Mouse (Mus musculus) MEL (cell line): ENCODE measurements around the gene Gpnmb. TPM values are rescaled to one million over a fixed set of nuclear protein-coding genes. Genes with fewer than 3 reads are reported as not detected.

Experiments used
- DNase-seq: peaks from one replicate; pipeline ENCODE4 v3.0.0; 2011; ENCODE audit warnings: low read depth, low spot score
- H3K27ac ChIP-seq: 2 replicates; pipeline ENCODE4 v1.5.1; 2012; ENCODE audit warnings: low read depth, mild to moderate bottlenecking, control low read depth, low read length, moderate library complexity; ENCODE audit not compliant: control insufficient read depth
- H3K27me3 ChIP-seq, 2 experiments: fragments of 150-350 bp in 1 of 2; sonication (generic) in 1 of 2; 2 replicates each; pipeline ENCODE4 v1.6.1; 2012; ENCODE audit warnings: low read length in 2 of 2, mild to moderate bottlenecking in 2 of 2, improper control_type of control experiment in 1 of 2, moderate library complexity in 1 of 2; ENCODE audit not compliant: insufficient read depth in 2 of 2, control insufficient read depth in 1 of 2
- H3K36me3 ChIP-seq, 2 experiments: 2 replicates each; pipeline ENCODE4 v1.6.1; 2012 to 2014; ENCODE audit warnings: low read length in 2 of 2, improper control_type of control experiment in 1 of 2, inconsistent platforms in 1 of 2, mild to moderate bottlenecking in 1 of 2; ENCODE audit not compliant: insufficient read depth in 2 of 2, control insufficient read depth in 1 of 2
- H3K4me1 ChIP-seq, 2 experiments: fragments of 150-350 bp in 1 of 2; sonication (generic) in 1 of 2; 2 replicates each; pipeline ENCODE4 v1.6.1; 2012; ENCODE audit warnings: low read length in 2 of 2, improper control_type of control experiment in 1 of 2, mild to moderate bottlenecking in 1 of 2; ENCODE audit not compliant: insufficient read depth in 2 of 2, control insufficient read depth in 1 of 2
- H3K4me3 ChIP-seq, 2 experiments: fragments of 150-350 bp in 1 of 2; sonication (generic) in 1 of 2; 2 replicates each; pipeline ENCODE4 v1.5.1; 2012; ENCODE audit warnings: low read depth in 2 of 2, low read length in 2 of 2, mild to moderate bottlenecking in 2 of 2, moderate library complexity in 2 of 2, control low read depth in 1 of 2, improper control_type of control experiment in 1 of 2; ENCODE audit not compliant: control insufficient read depth in 1 of 2, insufficient read depth in 1 of 2
- H3K79me2 ChIP-seq: 2 replicates; pipeline ENCODE4 v1.6.1; 2012; ENCODE audit warnings: mild to moderate bottlenecking, low read length, moderate library complexity; ENCODE audit not compliant: control insufficient read depth, poor library complexity, insufficient read depth
- H3K9ac ChIP-seq: 2 replicates; pipeline ENCODE4 v1.6.1; 2012; ENCODE audit warnings: low read depth, mild to moderate bottlenecking, control low read depth, low read length, moderate library complexity; ENCODE audit not compliant: control insufficient read depth, poor library complexity, severe bottlenecking
- H3K9me3 ChIP-seq: fragments of 150-350 bp; sonication (generic); replicated peaks from 2 replicates; pipeline ENCODE4 v1.6.1; 2012; ENCODE audit warnings: mild to moderate bottlenecking, low read length, improper control_type of control experiment, moderate library complexity; ENCODE audit not compliant: insufficient read depth
- CHD1 ChIP-seq: IDR thresholded peaks from 2 replicates; pipeline ENCODE4 v1.6.1; 2012; ENCODE audit warnings: low read depth, mild to moderate bottlenecking, inconsistent platforms, low read length, improper control_type of control experiment
- CHD2 ChIP-seq: IDR thresholded peaks from 2 replicates; pipeline ENCODE4 v1.6.1; 2011; ENCODE audit warnings: low read length, improper control_type of control experiment
- CTCF ChIP-seq, 3 experiments: IDR thresholded peaks in 2 of 3; conservative IDR thresholded peaks in 1 of 3; 2 replicates each; pipeline ENCODE4 v1.5.1; 2011 to 2012; ENCODE audit warnings: low read length in 3 of 3, low read depth in 2 of 3, mild to moderate bottlenecking in 2 of 3, improper control_type of control experiment in 1 of 3, inconsistent platforms in 1 of 3, mixed read lengths in 1 of 3, moderate library complexity in 1 of 3; ENCODE audit not compliant: control insufficient read depth in 1 of 3, insufficient read depth in 1 of 3, poor library complexity in 1 of 3, severe bottlenecking in 1 of 3
- E2F4 ChIP-seq: IDR thresholded peaks from 2 replicates; pipeline ENCODE4 v1.6.1; 2011; ENCODE audit warnings: low read depth, low read length, improper control_type of control experiment, borderline replicate concordance
- JUND ChIP-seq: IDR thresholded peaks from 2 replicates; pipeline ENCODE4 v1.6.1; 2011; ENCODE audit warnings: low read depth, mild to moderate bottlenecking, improper control_type of control experiment, low read length
- KAT2A ChIP-seq: conservative IDR thresholded peaks from 2 replicates; pipeline ENCODE4 v1.6.1; 2012; ENCODE audit warnings: low read depth, low read length, improper control_type of control experiment, inconsistent platforms
- MEF2A ChIP-seq: IDR thresholded peaks from 2 replicates; pipeline ENCODE4 v1.6.1; 2014; ENCODE audit warnings: low read depth, mild to moderate bottlenecking, inconsistent platforms, low read length, improper control_type of control experiment; ENCODE audit not compliant: poor library complexity, insufficient replicate concordance, severe bottlenecking; ENCODE audit errors: extremely low read depth
- MXI1 ChIP-seq: IDR thresholded peaks from 2 replicates; pipeline ENCODE4 v1.6.1; 2011; ENCODE audit warnings: mild to moderate bottlenecking, low read depth, low read length, improper control_type of control experiment
- MYB ChIP-seq: IDR thresholded peaks from 2 replicates; pipeline ENCODE4 v1.6.1; 2011; ENCODE audit warnings: mild to moderate bottlenecking, low read depth, low read length, improper control_type of control experiment
- NELFE ChIP-seq: IDR thresholded peaks from 2 replicates; pipeline ENCODE4 v1.6.1; 2011; ENCODE audit warnings: low read depth, low read length, improper control_type of control experiment
- POLR2A ChIP-seq, 2 experiments: IDR thresholded peaks; 2 replicates each; pipeline ENCODE4 v1.6.1; 2011 to 2012; ENCODE audit warnings: low read length in 2 of 2, mild to moderate bottlenecking in 2 of 2, control low read depth in 1 of 2, improper control_type of control experiment in 1 of 2, low read depth in 1 of 2, moderate library complexity in 1 of 2; ENCODE audit not compliant: control insufficient read depth in 1 of 2, insufficient read depth in 1 of 2, poor library complexity in 1 of 2
- RAD21 ChIP-seq: IDR thresholded peaks from 2 replicates; pipeline ENCODE4 v1.6.1; 2011; ENCODE audit warnings: mild to moderate bottlenecking, low read depth, low read length, improper control_type of control experiment
- SMC3 ChIP-seq: IDR thresholded peaks from 2 replicates; pipeline ENCODE4 v1.6.1; 2011; ENCODE audit warnings: low read depth, low read length, improper control_type of control experiment
- USF1 ChIP-seq: IDR thresholded peaks from 2 replicates; pipeline ENCODE4 v1.6.1; 2014; ENCODE audit warnings: low read depth, mild to moderate bottlenecking, inconsistent platforms, low read length, improper control_type of control experiment, moderate library complexity
- ZC3H11A ChIP-seq: IDR thresholded peaks from 2 replicates; pipeline ENCODE4 v1.6.1; 2012; ENCODE audit warnings: low read depth, mild to moderate bottlenecking, inconsistent platforms, low read length, improper control_type of control experiment
- ZMIZ1 ChIP-seq: IDR thresholded peaks from 2 replicates; pipeline ENCODE4 v1.6.1; 2012; ENCODE audit warnings: low read depth, mild to moderate bottlenecking, inconsistent platforms, low read length, improper control_type of control experiment, moderate library complexity
- ZNF384 ChIP-seq: IDR thresholded peaks from 2 replicates; pipeline ENCODE4 v1.6.1; 2012; ENCODE audit warnings: low read depth, mild to moderate bottlenecking, inconsistent platforms, low read length, improper control_type of control experiment
- polyA plus RNA-seq, 2 experiments: library from polyadenylated mRNA; stranded (reverse) in 1 of 2; unstranded in 1 of 2; fragments of >175 nt in 1 of 2; fragments of >200 nt in 1 of 2; gene quantifications; 2 replicates each; pipeline versions ENCODE4 v1.2.1 to v1.2.4; 2012; ENCODE audit warnings: low replicate concordance in 2 of 2, low read depth in 1 of 2; ENCODE audit not compliant: insufficient read length in 2 of 2, insufficient read depth in 1 of 2, missing spikeins in 1 of 2
- total RNA-seq: library from RNA; depleted of rRNA; stranded (reverse); fragments of 300-350 nt; gene quantifications from 2 replicates; pipeline ENCODE4 v1.2.3, GENCODE M21; 2012

The Gpnmb gene
- total and polyA plus RNA-seq, 3 experiments = not detected

DNA sequence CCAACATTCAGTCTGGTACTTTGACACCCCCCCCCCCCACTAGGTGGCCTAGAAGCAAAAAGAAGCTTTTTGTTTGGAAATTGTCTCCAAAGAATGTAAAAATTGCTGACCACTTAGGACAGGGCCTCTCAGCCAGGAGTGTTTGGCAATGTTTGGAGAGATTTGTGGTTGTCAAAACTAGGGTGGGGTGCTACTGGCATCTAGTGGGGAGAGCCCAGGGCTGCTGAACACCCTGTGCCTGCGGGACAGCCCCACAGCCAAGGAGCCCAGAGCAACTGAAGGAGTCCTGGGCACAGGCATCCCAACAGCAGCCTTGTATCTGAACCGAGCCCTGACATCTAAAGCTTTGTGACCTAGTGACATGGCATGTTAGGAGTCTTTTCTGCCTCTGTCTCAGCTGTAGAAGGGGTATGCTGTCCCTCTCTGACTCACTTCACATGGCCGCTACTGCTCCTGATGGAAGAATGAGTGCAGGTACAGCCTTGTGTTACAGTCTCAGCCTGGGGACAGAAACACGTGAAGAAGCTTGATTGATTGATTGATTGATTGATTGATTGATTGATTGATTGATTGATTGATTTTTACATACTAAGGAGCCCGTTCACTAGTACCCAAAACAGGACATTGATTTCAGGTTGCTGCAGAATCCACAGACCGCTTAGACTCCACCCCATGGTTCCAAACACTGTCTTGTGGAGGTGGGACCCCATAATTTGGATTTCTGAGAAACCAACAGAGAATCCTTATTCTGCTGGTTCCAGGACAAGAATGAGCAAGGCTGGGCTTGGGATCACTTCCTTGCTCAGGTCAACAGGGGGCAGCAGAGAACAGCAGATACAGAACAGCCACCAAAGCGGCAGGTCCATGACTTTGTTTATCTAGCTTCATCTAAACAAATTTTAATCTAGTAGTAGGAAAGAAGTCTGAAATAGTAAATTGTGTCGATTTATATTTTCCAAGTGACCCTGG is 21.0 kb downstream of the Gpnmb start:
- Histone ChIP-seq H3K9ac (no peak overlapping the region), H3K4me3 (no peak overlapping the region), H3K9me3 (no peaks in the 10 kb centered on the region), H3K36me3 (no peaks in the 10 kb centered on the region), H3K27ac (no peak overlapping the region), H3K79me2 (no peaks in the 10 kb centered on the region), H3K27me3 (no peaks in the 10 kb centered on the region; a peak in 2 of 4 replicates), H3K4me1 (no peaks in the 10 kb centered on the region)
- DNase-seq = peak; percentile 65
- TF ChIP-seq RAD21 (peak; percentile 80), CHD1 (no peak), ZC3H11A (peak; percentile 56; the same call in 1 of the 2 replicates), ZNF384 (no peak), SMC3 (peak; percentile 66), CTCF (IDR thresholded peaks at IDR 0.05 in 2 of 3, conservative IDR thresholded peaks at IDR 0.05 in 1 of 3; ENCODE audit: control insufficient read depth in 1 of 3, insufficient read depth in 1 of 3, low read depth in 2 of 3, low read length in 3 of 3, poor library complexity in 1 of 3, severe bottlenecking in 1 of 3) (peak; percentile 76 to 80 (median 77))

DNA sequence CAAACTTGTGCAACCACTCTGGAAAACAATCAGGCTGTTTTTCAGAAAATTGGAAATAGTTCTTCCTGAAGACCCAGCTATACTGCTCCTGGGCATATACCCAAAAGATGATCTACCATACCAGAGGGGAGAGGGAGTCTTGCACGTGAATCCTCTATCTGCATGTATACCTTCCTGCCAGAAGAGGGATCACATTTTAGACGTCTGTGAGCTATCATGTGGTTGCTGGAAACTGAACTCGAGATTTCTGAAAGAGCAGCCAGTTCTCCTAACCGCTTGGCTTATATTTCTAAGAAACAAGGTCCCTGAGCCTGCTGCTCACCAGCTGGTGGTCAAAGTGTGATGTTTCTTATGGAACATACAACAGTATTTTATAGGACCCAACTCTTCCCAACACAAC is 32.0 kb downstream of the Gpnmb start:
- H3K9ac ChIP-seq = no peak overlapping the region
- H3K9me3 ChIP-seq = no peaks in the 10 kb centered on the region
- no peak overlapping the region for H3K4me3 ChIP-seq
- peaks cover 0 to 3% of the 10 kb centered on the region in 2 experiments; a peak in 1 of 4 replicates for H3K4me1 ChIP-seq
- H3K36me3 ChIP-seq = no peaks in the 10 kb centered on the region
- peaks cover 0 to 2% of the 10 kb centered on the region in 2 experiments; a peak in 2 of 4 replicates for H3K27me3 ChIP-seq
- no peak for DNase-seq
- no peak overlapping the region for H3K27ac ChIP-seq
- TF ChIP-seq KAT2A (no peak), CTCF (IDR thresholded peaks at IDR 0.05 in 2 of 3, conservative IDR thresholded peaks at IDR 0.05 in 1 of 3; ENCODE audit: control insufficient read depth in 1 of 3, insufficient read depth in 1 of 3, low read depth in 2 of 3, low read length in 3 of 3, poor library complexity in 1 of 3, severe bottlenecking in 1 of 3) (no peak), RAD21 (no peak), MYB (no peak), CHD2 (no peak), MEF2A (no peak), POLR2A (IDR thresholded peaks at IDR 0.05; ENCODE audit: control insufficient read depth in 1 of 2, insufficient read depth in 1 of 2, low read depth in 1 of 2, low read length in 2 of 2, poor library complexity in 1 of 2) (no peak), ZMIZ1 (no peak), USF1 (no peak), JUND (no peak), NELFE (no peak), MXI1 (no peak), E2F4 (no peak)
- TF ChIP-seq, all 39 proteins: peak for 0
- H3K79me2 ChIP-seq = no peaks in the 10 kb centered on the region
